Mouse (Mus musculus): Measurements from ENCODE around the gene Fkbpl.

Fkbpl gene

GRCm38 (mm10) chr17:34644608-34645007, at the start of gene Fkbpl:
Gene Fkbpl (plus strand): TSS chr17:34644764.
- in situ Hi-C loops (cut with MseI, MboI), result no loop called here

- in situ Hi-C loops (cut with MseI, MboI), result no loop called here
Measured at GRCm38 (mm10) chr17:34596098-34596497, 48.5 kb upstream of the Fkbpl start.

- in situ Hi-C loops (cut with MseI, MboI), result no loop called here
Measured at GRCm38 (mm10) chr17:34597566-34598095, 46.9 kb upstream of the Fkbpl start, which contains the start of gene Ager. Gene Ager (plus strand): TSS chr17:34597862.

- in situ Hi-C loops (cut with MseI, MboI), result no loop called here
Measured at GRCm38 (mm10) chr17:34599891-34600290, 44.7 kb upstream of the Fkbpl start.

DNA sequence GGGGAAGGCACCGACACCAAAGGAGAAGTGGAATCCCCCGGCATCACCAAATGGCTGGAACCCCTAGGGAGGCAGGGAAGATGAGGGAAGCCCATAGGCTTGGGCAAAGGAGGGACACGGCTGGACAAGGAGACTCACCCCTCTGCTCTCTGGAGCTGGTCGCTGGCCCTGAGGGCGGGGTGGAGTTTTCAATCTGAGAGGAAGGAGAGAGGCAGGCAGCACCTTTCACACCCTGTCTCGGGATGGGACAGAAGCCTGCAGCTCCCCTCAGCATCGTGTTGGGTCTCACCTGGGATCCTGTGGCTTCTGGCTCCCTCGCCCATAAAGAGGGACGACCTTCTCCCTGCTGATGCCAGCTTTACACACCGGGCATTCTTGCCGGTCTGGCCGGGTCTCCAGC, 42.8 kb upstream of the Fkbpl start:
- in situ Hi-C loops (cut with MseI, MboI), result no loop called here

GRCm38 (mm10) chr17:34603375-34604060, 41.0 kb upstream of the Fkbpl start, which contains the start of gene Rnf5:
Gene Rnf5 (minus strand): TSS chr17:34603690.
- in situ Hi-C loops (cut with MseI, MboI), result no loop called here

DNA sequence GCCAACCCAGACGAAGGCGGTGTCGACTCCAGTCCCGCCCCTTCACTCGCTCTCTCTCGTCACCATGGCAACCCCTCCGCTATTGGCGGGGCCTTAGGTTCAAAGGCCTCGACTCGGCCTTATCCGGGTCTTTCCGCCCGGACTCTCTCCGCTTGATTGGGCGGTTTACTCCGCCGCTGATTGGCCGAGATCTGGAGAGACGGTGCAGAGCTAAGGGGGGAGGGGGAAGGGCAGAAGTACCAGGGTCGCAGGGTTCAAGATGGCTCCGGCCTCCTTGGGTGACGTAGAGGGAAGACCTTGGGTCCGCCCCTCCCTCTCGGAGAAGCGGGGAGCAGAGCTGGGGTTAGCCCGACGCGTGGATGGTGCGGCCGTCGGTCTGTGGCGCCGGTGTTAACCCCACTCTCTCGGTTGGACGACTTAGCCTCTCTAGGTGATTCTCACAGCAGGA, 40.5 kb upstream of the Fkbpl start, which contains the start of gene Agpat1:
Agpat1 (plus strand) TSS at position 202 of the 448 bp plus-strand sequence.
- in situ Hi-C loops (cut with MseI, MboI), result no loop called here

DNA sequence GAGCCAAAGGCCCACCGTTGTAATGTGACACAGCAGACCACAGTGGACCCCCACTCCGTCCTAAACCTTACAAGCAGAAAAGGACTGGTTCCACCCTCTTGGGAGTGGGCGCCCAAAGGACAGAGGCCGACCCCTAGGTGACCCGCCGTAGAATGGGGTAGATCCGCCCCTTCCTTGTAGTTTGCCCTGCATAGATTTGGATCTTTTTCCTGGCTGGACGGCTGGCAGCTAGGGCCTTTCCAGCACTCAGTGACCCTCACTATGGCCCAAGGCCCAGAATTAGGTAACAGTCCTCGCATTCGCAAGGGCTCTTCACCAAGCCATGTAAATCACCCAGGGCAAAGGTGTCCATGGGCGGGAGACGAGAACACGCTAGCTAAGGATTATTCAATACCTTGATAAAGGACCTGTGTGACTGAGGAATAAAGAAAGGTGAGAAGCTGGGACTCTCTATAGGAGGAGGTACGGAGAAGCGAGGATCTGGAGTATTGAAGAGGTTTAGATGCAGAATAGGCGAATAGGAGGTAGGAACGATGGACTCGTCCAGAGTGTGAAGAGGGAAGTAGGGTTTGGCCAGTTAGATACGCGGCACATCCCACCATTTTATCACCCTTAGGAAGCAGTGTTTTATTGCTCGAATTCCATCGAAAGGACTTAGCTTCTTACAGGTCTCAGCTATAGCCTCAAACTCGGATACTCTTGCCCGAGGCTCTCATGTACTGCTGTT, 39.9 kb upstream of the Fkbpl start:
- in situ Hi-C loops (cut with MseI, MboI), result no loop called here

GRCm38 (mm10) chr17:34605609-34606008, 39.0 kb upstream of the Fkbpl start:
- in situ Hi-C loops (cut with MseI, MboI), result no loop called here

GRCm38 (mm10) chr17:34606186-34607039, 38.2 kb upstream of the Fkbpl start:
- in situ Hi-C loops (cut with MseI, MboI), result no loop called here

DNA sequence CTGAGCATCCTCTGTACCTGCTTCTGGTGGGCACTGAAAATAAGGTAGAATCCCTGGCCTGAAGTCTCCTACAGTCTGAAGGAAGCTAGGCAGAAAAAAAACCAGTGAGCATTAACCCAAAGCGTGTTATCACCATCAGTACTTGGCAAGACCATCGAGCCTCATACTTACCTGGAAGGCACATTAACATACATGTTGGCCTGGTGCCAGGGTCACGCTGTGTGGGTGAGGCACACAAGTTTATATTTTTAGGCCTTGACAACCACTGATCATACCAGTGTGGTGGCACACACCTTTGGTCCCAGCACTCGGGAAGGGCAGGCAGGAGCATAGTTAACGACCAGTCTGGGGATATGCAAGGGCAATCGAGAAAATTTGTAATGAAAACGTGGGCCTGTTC, 36.6 kb upstream of the Fkbpl start:
- in situ Hi-C loops (cut with MseI, MboI), result no loop called here

GRCm38 (mm10) chr17:34611050-34611449, 33.5 kb upstream of the Fkbpl start:
- in situ Hi-C loops (cut with MseI, MboI), result loop anchor here in 1 of 2 experiments (5.0 kb wide), 1 partner anchor 34 kb away; no protein-coding TSS in a partner anchor

- in situ Hi-C loops (cut with MseI, MboI), result loop anchor here in 1 of 2 experiments (5.0 kb wide), 1 partner anchor 36 kb away; no protein-coding TSS in a partner anchor
Measured at GRCm38 (mm10) chr17:34613054-34613645, 31.4 kb upstream of the Fkbpl start.

- in situ Hi-C loops (cut with MseI, MboI), result loop anchor here in 1 of 2 experiments (5.0 kb wide), 1 partner anchor 37 kb away; no protein-coding TSS in a partner anchor
Measured at GRCm38 (mm10) chr17:34613830-34614229, 30.7 kb upstream of the Fkbpl start.

DNA sequence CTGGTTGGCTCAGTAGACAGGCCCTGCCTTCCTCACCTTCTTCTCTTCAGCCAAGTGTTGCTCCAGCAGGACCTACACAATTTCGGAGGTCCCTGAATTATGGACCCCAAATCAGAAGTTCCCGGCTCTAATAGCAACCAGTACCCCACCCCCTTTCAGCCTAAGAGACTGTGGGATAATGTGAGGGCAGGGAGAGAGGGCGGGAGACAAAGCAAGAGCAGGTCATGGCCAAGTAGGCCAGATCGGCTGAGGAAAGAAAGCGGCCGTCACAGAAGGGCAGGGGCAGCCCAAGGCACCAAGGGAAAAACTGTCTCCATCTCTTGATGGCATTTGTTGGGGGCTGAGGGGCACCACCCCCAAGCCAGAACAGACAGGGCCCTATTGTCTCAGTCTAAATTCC, 28.7 kb upstream of the Fkbpl start, which contains the start of gene Egfl8:
Egfl8 (minus strand) TSS at position 101 of the 400 bp plus-strand sequence.
- in situ Hi-C loops (cut with MseI, MboI), result no loop called here

DNA sequence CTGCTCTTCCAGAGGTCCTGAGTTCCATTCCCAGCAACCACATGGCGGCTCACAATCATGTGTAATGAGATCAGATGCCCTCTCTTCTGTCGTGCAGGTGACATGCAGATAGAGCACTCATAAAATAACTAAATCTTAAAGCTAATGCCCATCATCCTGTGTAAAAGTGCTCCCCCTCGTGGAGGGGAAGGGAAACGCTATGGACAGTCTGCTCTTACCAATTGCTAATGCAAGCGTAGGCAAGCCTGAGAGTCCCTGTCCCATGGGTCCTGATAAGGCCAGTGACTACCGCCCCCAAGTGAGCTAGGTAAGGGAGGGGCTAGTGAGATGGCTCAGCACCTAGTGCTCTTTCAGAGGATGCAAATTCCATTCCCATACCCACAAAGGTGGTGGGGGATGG, 25.6 kb upstream of the Fkbpl start:
- in situ Hi-C loops (cut with MseI, MboI), result no loop called here

DNA sequence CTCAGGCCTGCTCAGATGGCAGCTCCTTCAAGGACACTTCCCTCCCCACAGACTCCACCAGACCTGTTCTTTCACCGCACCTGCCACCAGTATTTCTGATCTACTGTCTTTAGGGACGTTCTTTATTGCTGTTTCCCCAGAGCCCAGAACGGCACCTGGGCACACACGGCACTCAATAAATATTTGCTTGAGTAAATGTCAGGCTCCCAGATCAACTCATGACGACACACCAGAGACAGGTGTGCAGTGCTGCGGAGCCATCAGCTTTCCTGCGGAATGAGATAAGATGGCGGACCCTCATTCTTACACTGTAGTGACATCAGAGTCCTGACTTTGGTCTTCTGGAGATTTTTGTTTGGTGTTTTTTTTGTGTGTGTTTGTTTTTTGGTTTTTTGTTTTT, 23.6 kb upstream of the Fkbpl start:
- in situ Hi-C loops (cut with MseI, MboI), result no loop called here

DNA sequence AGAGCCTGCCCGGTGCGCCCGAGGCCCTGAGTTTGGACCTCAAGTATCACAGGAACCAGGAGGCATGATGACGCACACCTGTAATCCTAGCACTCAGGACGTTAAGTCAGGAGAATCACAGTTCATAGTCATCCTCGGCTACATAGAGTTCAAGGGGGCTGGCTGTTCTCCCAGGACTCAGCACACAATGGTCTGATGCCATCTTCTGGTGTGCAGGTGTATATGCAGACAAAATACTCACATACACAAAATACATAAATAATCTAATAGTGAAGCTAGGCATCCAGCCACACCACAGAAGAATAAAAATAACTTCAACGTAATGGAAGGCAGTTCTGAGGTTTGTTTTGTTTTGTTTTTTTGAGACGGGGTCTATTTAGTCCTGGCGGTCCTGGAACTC, 21.4 kb upstream of the Fkbpl start:
- in situ Hi-C loops (cut with MseI, MboI), result no loop called here

DNA sequence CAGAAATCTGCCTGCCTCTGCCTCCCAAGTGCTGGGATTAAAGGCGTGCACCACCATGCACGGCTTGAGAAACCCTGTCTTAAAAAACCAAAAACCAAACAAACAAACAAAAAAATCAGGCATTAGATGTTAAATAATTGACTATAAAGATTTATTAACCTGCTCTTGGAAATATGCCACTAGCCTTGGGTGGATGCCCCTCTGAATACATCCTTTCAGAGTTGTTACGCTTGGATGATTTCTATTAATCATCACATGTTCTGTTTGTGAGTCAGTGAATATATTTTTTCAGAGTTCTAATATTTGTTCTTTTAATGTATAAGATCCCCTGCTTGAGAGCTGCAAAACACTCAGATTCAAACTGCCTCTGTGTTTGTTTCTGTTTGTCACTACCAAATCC, 19.6 kb upstream of the Fkbpl start:
- in situ Hi-C loops (cut with MseI, MboI), result no loop called here

- in situ Hi-C loops (cut with MseI, MboI), result no loop called here
Measured at GRCm38 (mm10) chr17:34626062-34626772, 18.3 kb upstream of the Fkbpl start.
